Mouse (Mus musculus) heart, embryonic 14.5 days (tissue): ENCODE measurements around the gene Troap. TPM values are rescaled to one million over a fixed set of nuclear protein-coding genes. Genes with fewer than 3 reads are reported as not detected.

Experiments used
- ATAC-seq: fragments of 200-750 bp; cut with Nextera tagmentation; 2 replicates; pipeline ENCODE4 v1.8.0; 2017; ENCODE audit warnings: low read depth, moderate TSS enrichment; ENCODE audit not compliant: insufficient number of reproducible peaks, insufficient read depth, low FRiP score
- H3K27ac ChIP-seq, 2 experiments: fragments of 200-500 bp in 1 of 2; fragments of 300-500 bp in 1 of 2; sonication (generic) in 1 of 2; replicated peaks in 1 of 2; 2 replicates each; pipeline ENCODE4 v1.5.1; 2012 to 2014; ENCODE audit warnings: low read depth in 2 of 2, low read length in 2 of 2, control low read depth in 1 of 2, mild to moderate bottlenecking in 1 of 2, mixed read lengths in 1 of 2; ENCODE audit not compliant: control insufficient read depth in 1 of 2, insufficient read depth in 1 of 2
- H3K27me3 ChIP-seq: fragments of 300-500 bp; sonication (generic); 2 replicates; pipeline ENCODE4 v1.6.1; 2014; ENCODE audit warnings: mild to moderate bottlenecking, low read length, control low read depth; ENCODE audit not compliant: control insufficient read depth, insufficient read depth
- H3K36me3 ChIP-seq: fragments of 300-500 bp; sonication (generic); 2 replicates; pipeline ENCODE4 v1.6.1; 2014; ENCODE audit warnings: mild to moderate bottlenecking, control low read depth, low read length, mixed read lengths; ENCODE audit not compliant: control insufficient read depth, insufficient read depth
- H3K4me1 ChIP-seq, 2 experiments: fragments of 200-500 bp in 1 of 2; fragments of 300-500 bp in 1 of 2; sonication (generic) in 1 of 2; 2 replicates each; pipeline ENCODE4 v1.6.1; 2012 to 2014; ENCODE audit warnings: low read length in 2 of 2, control low read depth in 1 of 2, mixed read lengths in 1 of 2; ENCODE audit not compliant: control insufficient read depth in 2 of 2, insufficient read depth in 2 of 2
- H3K4me2 ChIP-seq: fragments of 300-500 bp; sonication (generic); 2 replicates; pipeline ENCODE4 v1.6.1; 2014; ENCODE audit warnings: mild to moderate bottlenecking, low read length
- H3K4me3 ChIP-seq, 2 experiments: fragments of 200-500 bp in 1 of 2; fragments of 300-500 bp in 1 of 2; sonication (generic) in 1 of 2; 2 replicates each; pipeline ENCODE4 v1.5.1; 2012 to 2014; ENCODE audit warnings: low read length in 2 of 2, mild to moderate bottlenecking in 2 of 2, control low read depth in 1 of 2, low read depth in 1 of 2, moderate library complexity in 1 of 2; ENCODE audit not compliant: control insufficient read depth in 1 of 2, insufficient read depth in 1 of 2
- H3K9ac ChIP-seq: fragments of 300-500 bp; sonication (generic); 2 replicates; pipeline ENCODE4 v1.6.1; 2014; ENCODE audit warnings: mild to moderate bottlenecking, low read length
- H3K9me3 ChIP-seq: fragments of 300-500 bp; sonication (generic); 2 replicates; pipeline ENCODE4 v1.6.1; 2016; ENCODE audit warnings: low read length, control low read depth; ENCODE audit not compliant: control insufficient read depth
- WGBS: fragments of 180-500 bp; shearing (Covaris S2); extraction: QIAGEN DNeasy Blood & Tissue Kit; methylation state at CpG from one replicate; pipeline ENCODE4 v1.1.7; 2014; 5-methylcytosine and 5-hydroxymethylcytosine counted together
- polyA plus RNA-seq: library from polyadenylated mRNA; unstranded; fragments of >200 nt; fragmentation: Nextera tagmentation; extraction: Ambion mirVana; gene quantifications from 2 replicates; pipeline ENCODE4 v1.2.1, GENCODE M21; 2014

Gene Troap
- polyA plus RNA-seq, 1 experiment from 2014 or later = 16.5 TPM

GRCm38 (mm10) chr15:99097840-99098492, 23.6 kb downstream of the Troap start:
- H3K4me1 ChIP-seq = peaks cover 13 to 37% of the 10 kb centered on the region in 2 experiments
- no peaks in the 10 kb centered on the region for H3K36me3 ChIP-seq
- H3K9ac ChIP-seq = peak overlapping the region; percentile 66
- peaks cover 57% of the 10 kb centered on the region for H3K27me3 ChIP-seq
- H3K9me3 ChIP-seq = no peaks in the 10 kb centered on the region
- under 1% methylated on average over 39 of the region's 39 CpGs for WGBS
- ATAC-seq = no peak
- H3K27ac ChIP-seq = no peak overlapping the region
- peak overlapping the region; percentile 82 for H3K4me2 ChIP-seq
- peak overlapping the region; percentile 30 to 46 for H3K4me3 ChIP-seq

- H3K9me3 ChIP-seq = no peaks in the 10 kb centered on the region
- H3K27ac ChIP-seq = no peak overlapping the region
- H3K4me3 ChIP-seq = peak overlapping the region; percentile 30 to 46
- H3K9ac ChIP-seq = peak overlapping the region; percentile 66
- peaks cover 52% of the 10 kb centered on the region for H3K27me3 ChIP-seq
- peaks cover 13 to 36% of the 10 kb centered on the region in 2 experiments for H3K4me1 ChIP-seq
- no peaks in the 10 kb centered on the region for H3K36me3 ChIP-seq
- 2% methylated on average over 9 of the region's 9 CpGs for WGBS
- peak overlapping the region; percentile 82 for H3K4me2 ChIP-seq
- no peak for ATAC-seq
Observed at GRCm38 (mm10) chr15:99098493-99098861, 24.1 kb downstream of the Troap start.

- 0 out of 2 replicates have a peak, but pooled peaks have one; percentile 8 for ATAC-seq
- no peaks in the 10 kb centered on the region for H3K36me3 ChIP-seq
- H3K27ac ChIP-seq = no peak overlapping the region
- H3K9me3 ChIP-seq = no peaks in the 10 kb centered on the region
- H3K4me2 ChIP-seq = peak overlapping the region; percentile 82
- WGBS = 3% methylated on average over 15 of the region's 15 CpGs
- peaks cover 10 to 31% of the 10 kb centered on the region in 2 experiments for H3K4me1 ChIP-seq
- H3K9ac ChIP-seq = no peak overlapping the region
- H3K27me3 ChIP-seq = peaks cover 47% of the 10 kb centered on the region
- H3K4me3 ChIP-seq = peak overlapping the region; percentile 6 to 46; a peak in 3 of 4 replicates
Observed at GRCm38 (mm10) chr15:99099139-99099556, 24.8 kb downstream of the Troap start.

GRCm38 (mm10) chr15:99099984-99100383, 25.6 kb downstream of the Troap start:
- H3K4me1 ChIP-seq = peaks cover 8 to 27% of the 10 kb centered on the region in 2 experiments
- no peak overlapping the region for H3K4me3 ChIP-seq
- no peak overlapping the region for H3K27ac ChIP-seq
- H3K27me3 ChIP-seq = peaks cover 40% of the 10 kb centered on the region
- no peak overlapping the region for H3K9ac ChIP-seq
- H3K4me2 ChIP-seq = no peak overlapping the region
- 60% methylated on average over 3 of the region's 3 CpGs for WGBS
- no peaks in the 10 kb centered on the region for H3K9me3 ChIP-seq
- H3K36me3 ChIP-seq = no peaks in the 10 kb centered on the region
- ATAC-seq = no peak

- Histone ChIP-seq H3K9ac (no peak overlapping the region), H3K4me3 (no peak overlapping the region), H3K27me3 (no peaks in the 10 kb centered on the region), H3K27ac (no peak overlapping the region), H3K4me2 (no peak overlapping the region), H3K36me3 (no peaks in the 10 kb centered on the region), H3K9me3 (0 out of 2 replicates have a peak, but pooled peaks cover 3% of the 10 kb centered on the region), H3K4me1 (no peaks in the 10 kb centered on the region)
- 72% methylated on average over 7 of the region's 7 CpGs for WGBS
- ATAC-seq = no peak
Observed at GRCm38 (mm10) chr15:99105238-99105637, 30.9 kb downstream of the Troap start.

GRCm38 (mm10) chr15:99107866-99108265, 33.5 kb downstream of the Troap start:
- ATAC-seq = no peak
- no peaks in the 10 kb centered on the region for H3K36me3 ChIP-seq
- no peak overlapping the region for H3K4me2 ChIP-seq
- H3K9me3 ChIP-seq = 0 out of 2 replicates have a peak, but pooled peaks cover 3% of the 10 kb centered on the region
- H3K27ac ChIP-seq = no peak overlapping the region
- no peaks in the 10 kb centered on the region for H3K27me3 ChIP-seq
- H3K9ac ChIP-seq = no peak overlapping the region
- H3K4me3 ChIP-seq = no peak overlapping the region
- no peaks in the 10 kb centered on the region for H3K4me1 ChIP-seq
- WGBS = 66% methylated on average over 3 of the region's 3 CpGs

GRCm38 (mm10) chr15:99111139-99111538, 36.8 kb downstream of the Troap start:
- H3K4me3 ChIP-seq = no peak overlapping the region
- no peak for ATAC-seq
- H3K4me1 ChIP-seq = peaks cover 0 to 3% of the 10 kb centered on the region in 2 experiments; a peak in 1 of 4 replicates
- no peak overlapping the region for H3K27ac ChIP-seq
- H3K36me3 ChIP-seq = no peaks in the 10 kb centered on the region
- 0 out of 2 replicates have a peak, but pooled peaks cover 2% of the 10 kb centered on the region for H3K9me3 ChIP-seq
- no peak overlapping the region for H3K4me2 ChIP-seq
- H3K27me3 ChIP-seq = no peaks in the 10 kb centered on the region
- no peak overlapping the region for H3K9ac ChIP-seq
- 82% methylated on average over 3 of the region's 3 CpGs for WGBS
